Mouse (Mus musculus) E14TG2a.4 (cell line): ENCODE measurements at regions not wholly inside any gene's neighbourhood (a gene's known extent, or its start where the extent isn't known, plus 50 kb on each side); places are given as distances from the start of the nearest gene placed in this dataset.

Experiments
- H3K27me3 ChIP-seq: 2 replicates; pipeline ENCODE4 v1.6.1; 2014; ENCODE audit warnings: low read length, control low read depth; ENCODE audit not compliant: insufficient read depth
- H3K36me3 ChIP-seq: 2 replicates; pipeline ENCODE4 v1.6.1; 2014; ENCODE audit warnings: low read length, control low read depth; ENCODE audit not compliant: insufficient read depth
- H3K4me1 ChIP-seq: replicated peaks from 2 replicates; pipeline ENCODE4 v1.6.1; 2014; ENCODE audit warnings: low read depth, low read length, control low read depth
- H3K4me3 ChIP-seq: replicated peaks from 2 replicates; pipeline ENCODE4 v1.5.1; 2014; ENCODE audit warnings: mild to moderate bottlenecking, low read length
- H3K9me3 ChIP-seq: 2 replicates; pipeline ENCODE4 v1.6.1; 2014; ENCODE audit warnings: low read length, control low read depth
- CTCF ChIP-seq: conservative IDR thresholded peaks from 2 replicates; pipeline ENCODE4 v1.5.1; 2014; ENCODE audit warnings: low read length
- NANOG ChIP-seq: IDR thresholded peaks from 2 replicates; pipeline ENCODE4 v1.6.1; 2014; ENCODE audit warnings: borderline replicate concordance, low read length, mixed read lengths
- POU5F1 ChIP-seq: IDR thresholded peaks from 2 replicates; pipeline ENCODE4 v1.6.1; 2014; ENCODE audit warnings: low read length, borderline replicate concordance

DNA sequence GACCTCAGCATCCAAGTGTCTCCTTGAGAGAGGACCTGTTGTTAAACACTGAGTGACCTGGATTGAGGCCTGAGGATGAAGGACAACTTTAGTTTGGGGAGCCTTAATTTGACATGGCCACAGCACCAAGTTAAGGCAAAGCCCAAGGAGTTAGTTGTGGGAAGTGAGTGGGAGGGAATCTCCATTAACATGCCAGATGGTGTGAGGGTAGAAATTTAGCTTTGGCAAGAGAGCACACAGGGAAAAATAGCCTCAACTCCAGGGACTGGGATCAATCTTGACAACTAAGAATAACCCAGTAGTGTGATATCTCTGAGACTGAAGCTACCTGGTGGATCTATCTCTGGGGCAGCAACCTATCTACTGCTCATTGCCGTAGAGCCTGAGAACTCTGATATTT lies 105.4 kb downstream of the Ahr start:
- no peak overlapping the region for H3K4me3 ChIP-seq
- no peaks in the 10 kb centered on the region for H3K27me3 ChIP-seq
- no peaks in the 10 kb centered on the region for H3K36me3 ChIP-seq
- no peak for TF ChIP-seq NANOG
- no peak for TF ChIP-seq CTCF
- TF ChIP-seq POU5F1: no peak
- no peaks in the 10 kb centered on the region for H3K4me1 ChIP-seq
- H3K9me3 ChIP-seq: no peaks in the 10 kb centered on the region

DNA sequence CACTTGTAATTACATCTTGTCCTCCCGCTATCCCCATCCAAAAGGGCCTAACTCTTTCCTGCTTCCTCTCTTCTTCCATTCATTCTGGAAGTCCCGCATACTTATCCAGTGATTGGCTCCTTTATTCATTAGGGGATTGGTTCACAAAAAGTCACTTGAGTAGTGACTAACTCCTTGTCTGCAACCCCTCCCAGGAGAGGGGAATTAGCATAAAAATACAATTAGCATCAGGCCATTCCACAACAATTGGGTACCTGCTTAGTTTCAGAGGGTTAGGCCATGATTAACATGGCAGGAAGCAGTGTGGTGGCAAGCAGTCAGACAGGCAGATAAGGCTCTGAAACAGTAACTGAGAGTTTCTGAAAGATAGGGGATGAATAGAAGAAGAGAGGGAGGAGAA lies 115.6 kb downstream of the Ahr start:
- H3K4me3 ChIP-seq: no peak overlapping the region
- no peak for TF ChIP-seq POU5F1
- no peak for TF ChIP-seq CTCF
- no peak for TF ChIP-seq NANOG
- H3K36me3 ChIP-seq: no peaks in the 10 kb centered on the region
- no peaks in the 10 kb centered on the region for H3K27me3 ChIP-seq
- H3K9me3 ChIP-seq: peaks cover 9% of the 10 kb centered on the region; the same call in 1 of the 2 replicates
- H3K4me1 ChIP-seq: no peaks in the 10 kb centered on the region

DNA sequence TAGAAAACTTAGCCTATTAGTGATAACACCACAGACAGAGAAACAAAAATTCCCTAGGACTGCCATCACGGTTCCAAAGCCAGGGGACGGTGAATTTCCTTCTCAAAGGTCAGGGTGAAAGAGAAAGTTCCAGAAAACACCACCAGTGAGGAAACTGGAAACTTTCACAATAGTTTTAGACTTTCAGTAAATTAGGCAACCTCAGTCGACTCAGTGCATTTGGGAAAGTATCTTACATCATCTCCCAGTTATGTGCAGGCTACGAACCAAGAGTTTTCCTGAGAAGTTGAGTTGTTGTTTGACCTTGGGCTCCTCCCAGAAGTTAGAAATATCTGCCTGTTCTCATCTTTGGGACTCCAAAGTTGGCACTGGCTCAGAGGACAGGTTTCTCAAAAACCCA lies 116.9 kb downstream of the Ahr start:
- Histone ChIP-seq H3K9me3 (peaks cover 9% of the 10 kb centered on the region; the same call in 1 of the 2 replicates), H3K4me3 (no peak overlapping the region), H3K27me3 (no peaks in the 10 kb centered on the region), H3K4me1 (no peaks in the 10 kb centered on the region), H3K36me3 (no peaks in the 10 kb centered on the region)
- TF ChIP-seq NANOG (no peak), POU5F1 (no peak), CTCF (no peak)

DNA sequence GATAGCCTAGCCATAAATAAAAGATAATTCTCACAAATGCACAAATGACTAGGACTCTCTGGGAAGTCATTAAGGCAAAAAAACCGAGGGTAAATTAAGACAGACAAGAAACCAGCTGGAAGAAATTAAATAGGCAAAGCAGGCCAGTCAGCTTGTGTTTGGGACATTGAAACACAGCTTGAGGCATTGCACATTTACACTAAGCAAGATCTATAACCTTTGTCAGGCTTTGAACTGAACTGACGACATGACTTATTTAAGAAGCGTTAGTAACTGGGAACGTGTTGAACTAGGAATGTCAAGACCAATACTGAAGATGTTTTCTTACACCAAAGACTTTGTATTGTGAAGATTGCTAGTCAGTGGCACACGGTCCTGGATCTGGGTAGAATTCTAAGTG lies 118.3 kb downstream of the Ahr start:
- no peaks in the 10 kb centered on the region for H3K36me3 ChIP-seq
- TF ChIP-seq NANOG (no peak), CTCF (no peak), POU5F1 (no peak)
- H3K4me1 ChIP-seq: no peaks in the 10 kb centered on the region
- peaks cover 9% of the 10 kb centered on the region; the same call in 1 of the 2 replicates for H3K9me3 ChIP-seq
- H3K27me3 ChIP-seq: no peaks in the 10 kb centered on the region
- H3K4me3 ChIP-seq: no peak overlapping the region

DNA sequence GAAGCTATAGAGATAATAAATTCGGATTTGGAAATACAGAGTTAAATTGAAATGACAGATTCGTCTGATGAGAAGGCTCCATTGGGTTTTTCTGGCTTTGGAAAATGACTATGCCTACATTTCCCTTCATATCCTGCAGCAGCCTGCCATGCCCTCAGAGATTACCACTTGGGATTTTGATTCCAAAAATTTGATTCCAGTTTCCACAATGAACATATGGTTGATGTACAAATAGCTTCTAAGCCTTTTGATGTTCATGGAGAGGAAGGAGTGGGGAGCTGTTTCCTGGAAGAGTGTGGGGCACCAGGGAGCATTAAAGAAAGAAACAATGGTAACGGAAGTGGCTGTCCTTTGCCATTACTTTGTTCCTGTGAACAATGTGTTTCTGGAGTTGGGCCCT lies 122.1 kb downstream of the Ahr start:
- no peak overlapping the region for H3K4me3 ChIP-seq
- H3K27me3 ChIP-seq: no peaks in the 10 kb centered on the region
- H3K9me3 ChIP-seq: no peaks in the 10 kb centered on the region
- no peaks in the 10 kb centered on the region for H3K4me1 ChIP-seq
- H3K36me3 ChIP-seq: no peaks in the 10 kb centered on the region
- TF ChIP-seq CTCF (no peak), POU5F1 (no peak), NANOG (no peak)

DNA sequence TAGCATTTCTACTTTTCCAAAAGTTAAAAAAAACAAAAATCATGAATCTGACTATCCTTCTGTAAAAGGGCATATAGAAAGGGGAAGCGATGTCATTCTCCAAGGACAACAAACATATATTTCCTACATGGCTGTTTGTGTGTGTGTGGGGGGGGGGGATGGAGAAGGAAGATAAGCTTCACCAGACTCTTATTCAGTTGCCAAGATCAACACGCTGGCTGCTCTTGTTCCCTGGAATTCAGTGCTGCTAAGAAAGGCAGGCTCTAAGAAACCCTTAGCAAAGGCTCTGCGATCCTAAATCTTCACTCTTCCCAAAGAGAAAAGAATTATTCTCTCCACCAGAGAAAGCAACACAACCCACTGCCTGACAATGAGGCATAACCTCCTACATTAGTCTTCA lies 126.4 kb downstream of the Ahr start:
- Histone ChIP-seq H3K4me3 (no peak overlapping the region), H3K4me1 (no peaks in the 10 kb centered on the region), H3K27me3 (no peaks in the 10 kb centered on the region), H3K9me3 (no peaks in the 10 kb centered on the region), H3K36me3 (no peaks in the 10 kb centered on the region)
- TF ChIP-seq POU5F1 (no peak), CTCF (no peak), NANOG (no peak)

DNA sequence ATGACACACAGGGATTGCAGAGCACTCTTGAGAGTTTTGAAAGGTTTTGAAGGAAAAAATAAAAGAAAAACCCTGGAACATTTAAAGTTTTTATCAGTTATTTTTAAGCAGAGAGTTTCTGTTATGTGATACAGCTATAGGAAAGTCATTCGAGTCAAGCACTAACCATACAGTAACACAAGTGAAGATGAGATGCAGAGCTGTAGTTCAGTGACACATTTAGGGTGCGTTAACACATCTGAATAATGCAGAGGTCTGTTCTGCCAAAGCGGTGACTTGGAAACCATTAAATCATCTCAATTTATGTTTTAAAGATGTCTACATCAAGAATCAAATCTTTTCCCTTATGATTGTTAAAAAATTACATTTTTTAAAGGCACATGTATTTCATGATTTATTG lies 126.8 kb downstream of the Ahr start:
- Histone ChIP-seq H3K9me3 (no peaks in the 10 kb centered on the region), H3K36me3 (no peaks in the 10 kb centered on the region), H3K4me1 (no peaks in the 10 kb centered on the region), H3K4me3 (no peak overlapping the region), H3K27me3 (no peaks in the 10 kb centered on the region)
- no peak for TF ChIP-seq POU5F1
- no peak for TF ChIP-seq CTCF
- TF ChIP-seq NANOG: no peak

DNA sequence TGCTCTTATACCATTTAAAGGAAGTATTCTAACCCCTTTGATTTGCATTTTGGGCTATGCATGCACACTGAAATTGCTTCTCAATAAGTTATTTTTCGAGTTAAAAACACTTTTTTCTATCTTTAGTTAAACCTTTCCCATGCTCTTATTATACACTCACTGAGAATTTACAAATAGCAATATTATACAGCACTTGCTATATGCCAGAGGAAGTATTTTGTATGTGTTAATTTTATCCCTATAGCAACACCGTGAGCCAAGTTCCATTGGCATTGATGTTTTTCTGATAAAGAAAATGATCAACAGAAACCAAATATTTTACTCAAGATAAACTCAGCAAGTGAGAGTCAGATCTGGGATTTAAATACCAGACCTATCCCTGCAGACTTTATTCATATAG lies 133.0 kb downstream of the Ahr start:
- no peaks in the 10 kb centered on the region for H3K27me3 ChIP-seq
- no peaks in the 10 kb centered on the region for H3K4me1 ChIP-seq
- H3K4me3 ChIP-seq: no peak overlapping the region
- no peaks in the 10 kb centered on the region for H3K9me3 ChIP-seq
- TF ChIP-seq CTCF (no peak), NANOG (no peak), POU5F1 (no peak)
- no peaks in the 10 kb centered on the region for H3K36me3 ChIP-seq

DNA sequence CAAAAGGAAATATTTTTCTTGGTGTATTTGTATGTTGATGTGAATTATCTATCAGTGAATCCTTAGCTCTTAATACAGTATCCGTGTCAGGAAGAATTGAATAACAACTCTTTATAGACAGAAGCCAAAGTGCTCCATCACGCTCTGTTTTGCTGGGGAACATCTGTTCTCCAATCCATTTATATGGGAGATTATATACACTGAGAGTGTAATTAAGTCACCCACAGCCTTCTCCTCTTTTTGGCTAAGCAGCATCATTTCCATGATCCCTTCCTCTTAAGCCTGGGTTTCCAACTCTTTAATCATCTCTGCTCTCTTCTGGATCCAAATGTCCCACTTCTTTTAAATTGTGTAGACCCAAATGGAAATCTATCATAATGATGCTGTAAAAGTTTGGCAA lies 133.6 kb downstream of the Ahr start:
- TF ChIP-seq CTCF: no peak
- TF ChIP-seq NANOG: no peak
- no peak for TF ChIP-seq POU5F1

More for the DNA sequence above, 133.6 kb downstream of the Ahr start:
- H3K9me3 ChIP-seq: no peaks in the 10 kb centered on the region
- no peaks in the 10 kb centered on the region for H3K36me3 ChIP-seq
- H3K27me3 ChIP-seq: no peaks in the 10 kb centered on the region
- no peaks in the 10 kb centered on the region for H3K4me1 ChIP-seq
- H3K4me3 ChIP-seq: no peak overlapping the region
